Mouse (Mus musculus) mature B cell (primary cell): ENCODE data around the gene Krtap19-5.

ENCODE experiments used
- in situ Hi-C: fragments of 300-500 bp; cut with MboI; formaldehyde crosslinking; loops from 2 replicates; pipeline ENCODE4 v1.14.3; 2019

Krtap19-5 gene

GRCm38 (mm10) chr16:88896357-88896756 lies at the start of gene Krtap19-5:
TSS of gene Krtap19-5 (minus strand) at chr16:88896457.
- in situ Hi-C loops = no loop called here

DNA sequence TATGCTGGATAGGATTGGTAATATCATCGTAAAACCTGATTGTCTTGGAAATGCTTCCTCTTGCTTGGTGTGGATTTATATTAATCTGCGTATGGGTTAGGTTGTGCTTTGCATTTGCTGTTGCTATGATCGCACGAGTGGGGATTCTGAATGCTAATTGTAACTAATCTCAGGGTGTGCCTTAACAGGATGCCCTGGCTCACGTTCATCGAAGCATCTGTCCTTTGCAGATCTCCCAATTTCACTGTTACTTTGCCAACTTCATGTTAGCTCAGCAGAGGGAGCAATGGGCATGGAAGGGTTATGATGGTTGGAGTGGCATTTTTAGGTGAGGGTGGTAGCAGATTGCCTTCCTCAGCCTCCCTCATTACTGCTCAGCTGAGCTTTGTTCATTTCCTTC lies 44.8 kb upstream of the Krtap19-5 start:
- in situ Hi-C loops = no loop called here

DNA sequence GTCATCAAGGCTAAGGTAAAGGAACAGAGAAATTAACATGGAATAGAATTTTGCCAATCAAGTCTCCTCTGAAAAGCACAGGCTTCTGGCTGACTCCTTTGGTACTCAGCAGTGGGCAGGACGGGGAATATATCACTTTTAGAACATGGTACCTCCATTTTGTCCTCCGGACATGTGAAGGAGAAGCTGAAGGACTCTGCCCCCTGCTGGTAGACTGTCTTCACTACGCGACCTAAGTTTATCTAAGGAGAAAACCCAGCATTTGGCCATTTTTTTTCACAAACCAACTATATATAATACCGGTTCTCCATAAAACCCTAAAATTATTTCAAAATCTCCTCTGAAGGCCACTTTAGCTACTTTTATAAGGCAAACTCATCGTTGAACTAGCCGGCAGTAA lies 42.0 kb upstream of the Krtap19-5 start:
- in situ Hi-C loops = no loop called here

DNA sequence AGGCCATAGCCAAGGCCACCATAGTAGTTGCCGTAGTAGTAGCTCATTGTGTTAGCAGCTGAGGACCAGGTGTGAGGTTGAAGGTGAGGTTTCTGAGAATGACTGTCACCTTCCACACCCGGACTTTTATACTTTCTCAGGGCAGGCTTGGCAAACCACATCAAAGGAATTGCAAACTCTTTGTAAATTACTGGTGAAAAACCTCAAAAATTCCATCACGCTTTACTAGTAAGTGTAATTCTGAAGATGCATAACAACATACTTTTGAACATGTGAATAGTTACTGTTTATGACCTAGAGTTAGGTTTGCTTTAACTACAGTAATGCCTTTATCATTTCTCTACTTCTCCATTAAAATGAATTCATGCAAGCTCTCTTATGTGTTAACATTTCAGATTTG lies 35.9 kb upstream of the Krtap19-5 start, which contains the start of gene Krtap19-9b:
Gene Krtap19-9b, minus strand, starts transcription at position 101 of the 400 bp plus-strand sequence.
- in situ Hi-C loops = no loop called here

DNA sequence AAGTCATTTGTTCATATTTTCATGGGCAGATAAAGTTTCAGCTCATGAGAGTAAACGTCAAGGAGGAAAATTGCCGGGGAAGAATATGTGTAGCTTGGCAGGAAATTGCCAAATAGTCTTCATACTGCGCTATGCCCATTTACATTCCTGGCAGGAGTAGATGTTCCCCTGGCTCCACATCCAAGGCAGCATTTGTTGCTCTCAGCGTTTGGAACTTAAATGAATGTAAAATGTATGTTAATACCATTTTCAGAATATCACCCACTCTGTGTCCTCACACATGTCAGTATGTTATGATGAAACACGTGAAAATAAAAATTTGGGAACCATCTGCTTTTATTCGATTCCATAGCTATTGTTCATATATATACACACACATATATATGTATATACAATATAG lies 9.4 kb downstream of the Krtap19-5 start:
- in situ Hi-C loops = no loop called here

DNA sequence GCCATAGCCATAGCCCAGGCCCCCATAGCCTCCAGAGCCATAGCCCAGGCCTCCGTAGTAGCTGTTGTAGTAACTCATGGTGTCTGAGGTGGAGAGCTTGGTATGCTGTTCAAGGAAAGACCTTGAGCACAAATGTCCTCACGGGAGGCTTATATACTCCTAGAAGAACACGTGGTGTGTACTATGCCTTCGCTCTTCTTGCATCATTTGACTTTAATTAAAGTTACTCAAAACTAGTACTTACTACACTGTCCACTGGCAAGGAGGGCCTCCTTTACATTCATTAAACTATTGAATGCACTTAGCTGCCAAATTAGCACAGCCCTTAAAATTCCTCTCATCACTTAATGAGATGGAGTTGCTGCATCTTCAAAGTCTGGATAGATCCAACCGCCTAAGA lies 11.3 kb downstream of the Krtap19-5 start, which contains the start of gene Krtap19-4:
Gene Krtap19-4, minus strand, starts transcription at position 101 of the 400 bp plus-strand sequence.
- in situ Hi-C loops = no loop called here

DNA sequence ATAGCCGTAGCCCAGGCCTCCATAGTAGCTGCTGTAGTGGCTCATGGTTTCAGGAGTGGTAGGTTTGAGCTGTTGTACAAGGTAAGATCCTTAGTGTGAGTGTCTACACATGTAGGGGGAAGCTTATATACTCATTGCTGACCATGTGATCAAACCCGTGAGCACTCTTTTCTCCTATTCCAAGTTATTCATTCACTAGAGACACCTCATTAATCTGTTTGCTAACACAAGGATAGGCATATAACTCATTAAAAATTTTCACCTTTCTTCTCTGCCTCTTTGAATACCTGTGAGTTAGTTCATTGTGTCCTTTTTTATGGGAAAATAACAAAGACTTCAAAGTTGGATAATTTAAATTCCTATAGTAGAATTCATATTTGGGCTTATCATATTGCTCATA lies 18.3 kb downstream of the Krtap19-5 start, which contains the start of gene Krtap19-3:
Gene Krtap19-3, minus strand, starts transcription at position 101 of the 400 bp plus-strand sequence.
- in situ Hi-C loops = no loop called here

DNA sequence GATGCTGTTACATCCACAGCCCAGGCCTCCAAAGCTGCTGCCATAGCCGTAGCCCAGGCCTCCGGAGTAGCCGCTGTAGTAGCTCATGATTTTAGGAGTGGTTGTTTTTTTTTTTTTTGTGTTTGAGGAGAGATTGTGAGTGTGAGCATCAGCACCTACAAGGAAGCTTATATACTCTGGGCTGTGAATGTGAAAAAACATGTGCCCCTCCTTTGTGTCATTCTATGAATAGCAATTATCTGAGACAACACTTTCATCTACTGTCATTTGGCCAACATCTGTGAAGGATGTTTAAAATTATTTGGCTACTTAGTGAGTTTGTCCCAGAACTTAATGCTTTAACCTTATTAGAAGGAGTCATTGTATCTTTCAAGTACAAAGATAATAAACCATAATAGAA lies 22.1 kb downstream of the Krtap19-5 start, which contains the start of gene Krtap19-2:
Gene Krtap19-2, minus strand, starts transcription at position 101 of the 400 bp plus-strand sequence.
- in situ Hi-C loops = no loop called here

DNA sequence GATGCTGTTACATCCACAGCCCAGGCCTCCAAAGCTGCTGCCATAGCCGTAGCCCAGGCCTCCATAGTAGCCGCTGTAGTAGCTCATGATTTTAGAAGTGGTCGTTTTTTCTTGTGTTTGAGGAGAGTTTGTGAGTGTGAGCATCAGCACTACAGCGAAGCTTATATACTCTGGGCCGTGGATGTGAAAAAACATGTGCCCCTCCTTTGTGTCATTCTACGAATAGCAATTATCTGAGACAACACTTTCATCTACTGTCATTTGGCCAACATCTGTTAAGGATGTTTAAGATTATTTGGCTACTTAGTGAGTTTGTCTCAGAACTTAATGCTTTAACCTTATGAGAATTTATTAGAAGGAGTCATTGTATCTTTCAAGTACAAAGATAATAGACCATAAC lies 26.9 kb downstream of the Krtap19-5 start, which contains the start of gene Krtap19-1:
Gene Krtap19-1, minus strand, starts transcription at position 101 of the 400 bp plus-strand sequence.
- in situ Hi-C loops = no loop called here

DNA sequence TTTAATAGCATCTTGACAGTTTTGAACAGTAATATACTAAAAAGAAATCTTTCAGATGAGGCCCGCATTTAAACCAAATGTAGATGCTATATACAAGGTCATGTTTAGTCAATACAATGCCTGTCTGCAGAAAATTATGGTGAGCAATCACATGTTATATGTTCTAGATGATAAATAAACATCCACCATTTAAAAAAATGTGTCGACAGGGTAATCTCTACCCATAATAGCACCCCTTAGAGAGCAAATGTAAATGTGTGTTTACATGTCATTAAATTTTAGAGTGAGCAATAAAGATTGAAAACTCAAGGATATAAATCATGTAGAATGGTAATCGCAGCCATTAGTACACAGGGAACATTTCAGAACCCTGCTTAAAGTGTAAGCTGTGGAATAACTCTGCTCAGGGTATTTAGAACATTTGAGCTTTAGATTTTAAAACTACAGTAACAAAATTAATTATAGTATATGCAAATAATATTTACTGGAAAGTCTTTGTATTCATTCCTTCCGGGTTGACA lies 31.3 kb downstream of the Krtap19-5 start:
- in situ Hi-C loops = no loop called here

- in situ Hi-C loops = no loop called here
These were observed 44.8 kb downstream of the Krtap19-5 start for GRCm38 (mm10) chr16:88851450-88851849.

- in situ Hi-C loops = no loop called here
These were observed 47.7 kb downstream of the Krtap19-5 start for GRCm38 (mm10) chr16:88848558-88848957.

DNA sequence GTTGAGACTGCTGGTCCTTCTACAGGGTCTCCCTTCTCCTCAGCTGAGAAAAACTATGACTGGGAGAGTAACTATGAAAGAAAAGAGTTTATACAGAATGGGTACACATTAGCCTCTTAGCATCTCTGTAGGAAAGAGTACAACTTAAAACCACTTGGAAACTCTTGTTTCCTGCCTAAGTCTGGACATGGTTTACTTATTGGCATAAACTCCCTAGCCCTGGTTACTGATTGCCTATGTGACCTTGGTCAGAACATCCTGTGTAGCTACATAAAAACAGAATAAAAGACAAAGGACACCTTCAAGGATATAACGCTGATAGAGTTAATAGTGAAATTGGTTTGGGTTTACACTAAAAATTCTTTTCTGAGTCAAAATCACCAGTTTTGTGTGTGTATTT lies 48.9 kb downstream of the Krtap19-5 start:
- in situ Hi-C loops = no loop called here
